Mouse (Mus musculus): Measurements from ENCODE around the gene Gatad2b.
A peak's percentile ranks its signal among the peaks of the same experiment; 100 is the strongest.

Gatad2b gene

GRCm38 (mm10) chr3:90384851-90385375 lies 91.9 kb downstream of the Gatad2b start:
- DNase-seq, result peak; percentile 36

DNA sequence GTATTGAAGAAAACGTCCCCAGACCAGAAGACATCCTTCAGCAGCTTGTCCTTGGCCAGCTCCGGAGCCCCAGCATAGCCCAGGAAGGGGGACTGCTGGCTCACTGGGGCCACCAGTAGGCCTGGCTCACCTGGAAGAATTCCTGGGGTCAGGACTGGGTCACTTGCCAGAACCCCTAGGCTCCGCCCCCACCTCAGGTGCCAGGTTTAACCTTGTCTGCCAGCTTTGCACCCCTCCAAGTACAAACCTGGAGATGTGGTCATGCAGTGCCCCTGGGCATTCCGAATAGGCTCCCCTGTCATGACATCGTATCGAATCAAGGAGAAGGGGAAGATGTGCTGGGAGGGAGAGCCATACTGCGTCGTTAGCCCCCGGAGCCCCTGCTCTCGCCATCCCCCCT lies 93.8 kb downstream of the Gatad2b start:
- DNase-seq, result no peak

- no peak for DNase-seq
Measured at GRCm38 (mm10) chr3:90387483-90387882, 94.5 kb downstream of the Gatad2b start.

DNA sequence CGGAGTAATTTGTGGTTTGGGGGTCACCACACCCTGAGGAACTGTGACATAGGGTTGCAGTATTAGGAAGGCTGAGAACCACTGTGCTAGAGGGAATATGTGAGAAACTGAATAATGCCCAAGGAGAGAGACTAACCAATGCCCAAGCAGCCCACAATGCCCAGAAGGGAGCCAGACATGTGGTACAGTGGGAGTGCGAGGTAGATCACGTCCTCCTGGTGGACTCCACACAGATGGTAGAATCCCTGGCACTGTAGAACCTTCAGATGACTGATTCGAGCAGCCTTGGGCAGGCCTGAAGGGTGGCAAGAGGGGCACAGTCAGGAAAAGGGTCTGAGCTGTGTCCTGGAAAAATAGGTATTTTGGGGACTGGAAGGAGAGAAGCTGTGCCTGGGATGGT lies 95.2 kb downstream of the Gatad2b start:
- no peak for DNase-seq

- no peak for DNase-seq
Measured at GRCm38 (mm10) chr3:90388726-90389510, 95.9 kb downstream of the Gatad2b start.

GRCm38 (mm10) chr3:90389511-90390490 lies 96.8 kb downstream of the Gatad2b start, which contains the start of gene Slc27a3:
Gene Slc27a3, minus strand, starts transcription at chr3:90389938.
- peak; percentile 34 for DNase-seq

GRCm38 (mm10) chr3:90391004-90391403 lies 98.0 kb downstream of the Gatad2b start:
- DNase-seq, result no peak

DNA sequence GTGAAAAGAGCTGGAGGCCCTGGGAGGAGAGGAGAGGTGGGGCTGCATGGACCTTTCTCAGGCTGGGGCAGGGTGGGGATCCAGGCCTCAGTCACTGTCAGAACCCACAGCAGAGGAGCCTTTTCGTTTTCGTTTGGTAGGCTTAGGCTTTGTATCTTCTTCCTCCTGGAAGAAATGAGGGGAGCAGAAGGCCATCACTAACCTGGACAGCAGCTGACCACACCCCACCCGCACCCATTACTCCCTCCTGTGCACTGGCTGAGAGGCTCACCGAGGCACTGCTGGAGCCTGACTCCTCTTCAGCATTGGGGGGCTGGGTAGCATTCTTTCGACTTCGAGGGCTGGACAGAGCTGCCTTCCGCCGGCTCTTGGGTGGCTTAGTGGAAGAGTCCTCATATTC lies 99.0 kb downstream of the Gatad2b start:
- no peak for DNase-seq

DNA sequence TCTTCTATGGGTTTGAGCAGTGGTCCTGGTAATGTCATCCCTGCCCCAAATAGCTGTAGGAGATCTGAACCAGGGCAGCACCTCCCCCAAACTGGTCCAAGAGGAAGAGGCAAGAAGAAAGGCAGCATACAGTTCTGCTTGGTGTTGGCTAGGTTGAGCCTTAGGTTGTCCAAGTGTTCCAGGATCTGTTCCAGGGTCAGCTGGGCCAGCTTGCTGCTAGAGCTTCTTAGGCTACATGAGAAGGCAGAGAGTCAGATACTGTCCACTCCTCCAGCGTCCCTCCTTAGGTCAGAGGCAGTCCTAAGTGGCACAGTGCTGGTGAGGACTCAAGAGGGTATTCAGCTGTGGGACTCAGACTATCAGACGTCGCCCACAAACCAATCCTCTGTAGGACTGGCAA lies 99.7 kb downstream of the Gatad2b start:
- DNase-seq, result no peak

DNA sequence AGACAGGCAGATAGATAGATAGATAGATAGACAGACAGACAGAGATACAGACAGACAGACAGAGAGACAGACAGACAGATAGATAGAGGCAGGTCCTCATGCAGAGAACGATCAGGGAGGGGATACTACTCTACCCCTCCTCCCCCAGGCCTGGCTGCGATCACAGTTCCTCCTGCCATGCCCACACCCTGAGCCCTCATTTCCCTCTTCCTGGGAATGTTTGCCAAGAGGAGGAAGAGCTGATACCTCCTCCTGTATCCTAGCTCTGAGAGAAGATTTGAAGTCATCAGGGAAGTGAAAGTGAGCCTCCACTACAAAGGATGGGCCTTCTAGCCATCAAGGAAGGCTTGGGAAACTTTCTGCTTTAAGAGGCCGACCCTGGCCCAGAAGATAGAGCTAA lies 102.7 kb downstream of the Gatad2b start:
- DNase-seq, result no peak

DNA sequence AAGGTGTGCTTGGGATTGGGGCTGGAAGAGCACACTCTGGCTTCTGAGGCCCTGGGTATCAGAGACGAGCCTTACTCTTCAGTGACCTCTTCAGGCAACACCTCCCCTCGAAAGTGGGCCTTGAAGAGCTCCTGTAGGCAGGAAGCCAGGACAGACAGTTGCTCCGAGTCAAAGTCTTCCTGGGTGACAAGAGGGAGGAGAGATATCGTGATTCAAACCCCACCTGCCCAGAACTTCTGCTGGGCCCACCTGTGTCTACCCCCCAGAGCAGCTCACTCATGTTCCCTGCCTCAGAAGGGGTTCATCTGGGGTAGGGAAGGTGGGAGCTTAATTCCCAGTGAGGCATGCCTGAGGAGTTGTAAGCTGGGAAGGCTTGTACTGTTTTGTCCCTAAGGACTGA lies 108.0 kb downstream of the Gatad2b start:
- DNase-seq, result no peak

DNA sequence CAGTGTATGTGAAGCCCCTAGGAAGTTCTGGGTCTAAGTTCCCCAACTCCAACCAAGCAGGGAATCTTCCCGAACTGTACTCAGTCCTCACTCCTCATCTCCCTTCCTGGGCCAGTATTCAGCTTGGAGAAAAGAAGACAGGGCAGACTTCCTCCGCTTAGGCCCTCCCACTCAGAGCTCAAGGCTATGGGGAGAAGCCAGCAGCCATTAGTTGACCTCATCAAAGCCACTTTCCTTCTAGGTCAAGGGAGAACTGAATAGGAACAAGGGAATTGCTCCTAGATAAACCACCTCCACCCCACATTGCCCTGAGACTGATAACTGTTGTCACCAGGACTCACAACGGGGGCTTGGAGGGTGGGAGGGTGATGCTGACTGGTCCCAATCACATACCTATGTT lies 111.1 kb downstream of the Gatad2b start:
- DNase-seq, result no peak

DNA sequence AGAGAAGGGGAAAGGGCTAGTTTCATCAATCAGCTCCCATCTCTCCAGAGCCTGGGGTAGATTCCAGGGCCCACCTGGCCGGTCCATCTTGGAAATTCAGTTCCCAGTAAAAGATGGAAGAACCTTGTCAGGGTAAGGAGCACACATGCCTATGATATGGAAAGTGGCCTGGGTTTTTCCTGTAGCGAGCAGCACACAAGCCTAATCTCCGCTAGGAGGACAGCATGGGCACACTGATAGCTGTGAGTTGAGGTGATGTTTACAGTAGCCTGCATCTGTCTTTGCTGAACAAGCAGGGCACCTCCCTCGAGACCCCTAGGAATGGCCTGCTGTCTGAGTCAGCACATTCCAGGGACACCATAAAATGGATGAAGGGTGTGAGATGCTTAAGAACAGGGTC lies 111.6 kb downstream of the Gatad2b start:
- no peak for DNase-seq

- no peak for DNase-seq
Measured at GRCm38 (mm10) chr3:90406414-90406813, 113.4 kb downstream of the Gatad2b start.

DNA sequence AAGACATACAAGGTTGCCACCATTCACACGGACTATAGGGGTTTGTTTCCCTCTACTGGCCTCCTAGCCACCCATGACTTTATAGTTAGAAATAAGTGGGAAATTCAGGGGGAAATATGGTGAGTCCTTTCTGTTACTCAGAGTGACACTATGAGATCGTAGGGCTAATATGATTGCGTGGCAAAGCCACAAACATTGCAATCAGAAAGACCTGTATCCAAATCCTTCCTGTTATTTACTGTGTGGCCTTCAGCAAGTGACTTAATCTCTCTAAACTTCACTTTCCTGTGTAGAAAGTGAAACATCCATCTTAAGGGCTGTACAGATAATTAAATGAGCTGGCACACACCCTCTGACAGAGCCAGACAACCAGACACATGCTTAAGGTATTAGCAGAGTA lies 115.7 kb downstream of the Gatad2b start:
- DNase-seq, result no peak

DNA sequence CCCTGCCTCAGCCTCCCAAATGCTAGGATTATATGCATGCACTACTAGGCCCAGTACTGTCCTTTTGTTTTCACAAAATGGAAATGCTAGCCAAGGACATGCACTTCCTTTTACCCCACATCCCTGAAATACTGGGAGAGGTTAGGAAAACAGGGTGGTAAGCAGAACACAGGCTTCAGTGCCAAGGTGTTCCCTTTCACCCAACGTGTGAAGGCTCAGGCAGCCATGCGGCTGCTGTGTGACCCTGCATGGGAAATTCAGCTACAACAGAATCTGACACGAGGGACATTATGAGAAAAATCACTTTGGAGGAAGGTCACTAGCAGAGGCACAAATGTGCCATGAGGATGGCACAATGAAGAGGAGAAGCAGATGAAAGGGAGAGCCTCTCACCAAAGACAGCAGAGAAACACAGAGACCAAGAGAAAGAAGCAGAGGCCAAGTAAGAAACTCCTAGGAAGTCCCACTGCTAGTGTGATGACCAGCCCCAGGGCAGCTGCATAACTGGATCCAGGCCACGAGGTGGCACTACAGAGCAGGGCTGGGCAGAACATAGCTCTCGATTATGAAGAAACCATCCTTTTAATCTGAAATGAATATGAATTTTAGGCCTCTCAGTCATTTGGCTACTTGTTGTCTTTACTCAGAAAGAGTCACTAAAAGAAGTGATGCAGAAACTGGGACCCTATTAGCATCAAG lies 119.5 kb downstream of the Gatad2b start:
- DNase-seq, result peak; percentile 52

DNA sequence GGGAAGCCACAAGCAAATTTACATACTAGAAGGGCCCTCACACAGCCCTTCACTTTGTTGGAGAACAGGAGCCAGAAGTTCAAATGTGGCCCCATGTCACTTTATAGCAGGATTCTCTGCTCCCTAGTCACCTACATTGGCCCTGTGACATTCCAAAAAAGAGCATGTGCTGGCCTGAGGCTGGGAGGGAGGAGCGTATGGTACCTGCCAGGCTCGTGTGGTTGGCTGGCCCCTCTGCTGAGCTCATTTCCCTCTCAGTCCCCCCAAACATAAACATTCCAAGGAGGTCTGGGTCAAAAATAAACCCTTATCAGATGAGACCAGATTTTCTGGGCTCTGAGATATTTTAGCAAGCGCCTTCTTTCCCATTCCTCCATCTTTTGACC lies 120.0 kb downstream of the Gatad2b start:
- no peak for DNase-seq
